Mouse (Mus musculus): ENCODE results near the gene Sult2a3. TPM values are rescaled to one million over a fixed set of nuclear protein-coding genes. Genes with fewer than 3 reads are reported as not detected.
"Not testable (repeated sequence)": the region's sequence is repeated elsewhere in the genome, so short reads cannot be mapped to it uniquely, and the experiment has no call there.

The Sult2a3 gene
- polyA plus RNA-seq (2014; fragmentation: Nextera tagmentation; extraction: Ambion mirVana), result not detected in 2 replicates

DNA sequence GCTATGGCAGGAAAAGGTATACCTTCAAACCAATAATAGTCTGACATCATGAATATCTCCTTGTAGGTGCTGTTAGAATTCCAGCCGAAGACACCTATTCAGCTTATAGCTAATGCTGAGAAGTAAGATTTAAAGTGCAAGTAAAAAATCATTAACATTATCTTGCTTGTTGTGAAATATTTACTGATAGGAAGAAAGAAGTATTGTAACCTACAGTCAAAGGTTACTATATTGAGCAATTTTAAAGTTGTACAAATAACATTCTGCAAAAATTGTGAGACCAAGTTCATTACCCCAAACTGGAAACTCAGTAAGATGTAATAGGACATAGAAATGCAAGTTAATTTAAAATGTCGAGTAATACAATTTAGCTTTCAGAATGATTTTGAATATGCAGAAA lies at the start of gene Sult2a3:
Gene Sult2a3, minus strand, starts transcription at position 101 of the 400 bp plus-strand sequence.
- Histone ChIP-seq H3K27me3 (replicated peaks; ENCODE audit: control insufficient read depth, insufficient read depth, low read length) (no peaks in the 10 kb centered on the region), H3K36me3 (ENCODE audit: control insufficient read depth, insufficient read depth, low read length) (no peaks in the 10 kb centered on the region), H3K4me3 (ENCODE audit: low read depth, low read length) (no peak within 1 kb of the TSS), H3K27ac (ENCODE audit: low read depth) (no peak within 1 kb of the TSS), H3K4me1 (replicated peaks; ENCODE audit: control insufficient read depth, insufficient read depth, low read length) (no peaks in the 10 kb centered on the region), H3K9me3 (ENCODE audit: control insufficient read depth, low read length) (no peaks in the 10 kb centered on the region), H3K9ac (ENCODE audit: low read length) (no peak within 1 kb of the TSS), H3K4me2 (ENCODE audit: low read length) (no peak within 1 kb of the TSS)
- no peak for ATAC-seq (replicated peaks; ENCODE audit: low FRiP score, low TSS enrichment, low read depth)
- DNase-seq (ENCODE audit: low spot score), result no peak
- WGBS, result 94% methylated on average over 2 of the region's 2 CpGs

DNA sequence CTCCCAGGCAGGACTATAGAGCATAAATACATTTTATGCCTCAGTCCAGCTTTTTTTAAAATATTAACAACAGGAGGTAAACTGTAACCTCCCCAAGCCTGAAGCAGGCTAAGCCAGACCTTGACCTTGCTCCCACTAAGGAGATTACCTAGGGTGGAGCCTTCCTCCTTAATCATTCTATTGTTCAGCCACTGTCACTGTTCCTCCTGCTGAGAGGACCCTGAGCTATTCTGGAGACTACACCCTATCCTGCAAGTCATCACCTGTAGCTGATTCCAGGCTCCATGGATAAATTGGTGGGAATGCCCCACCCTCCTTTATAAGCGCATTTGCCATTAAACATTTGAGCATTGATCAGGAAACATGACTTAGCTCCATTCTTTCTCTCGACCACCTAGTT lies 2.4 kb downstream of the Sult2a3 start:
- DNase-seq (ENCODE audit: low spot score), result no peak
- no peaks in the 10 kb centered on the region for H3K4me1 ChIP-seq (replicated peaks; ENCODE audit: control insufficient read depth, insufficient read depth, low read length)
- no peaks in the 10 kb centered on the region for H3K27me3 ChIP-seq (replicated peaks; ENCODE audit: control insufficient read depth, insufficient read depth, low read length)
- no peak overlapping the region for H3K27ac ChIP-seq (ENCODE audit: low read depth)
- no peaks in the 10 kb centered on the region for H3K9me3 ChIP-seq (ENCODE audit: control insufficient read depth, low read length)
- no peak for ATAC-seq (replicated peaks; ENCODE audit: low FRiP score, low TSS enrichment, low read depth)
- H3K4me3 ChIP-seq (ENCODE audit: low read depth, low read length), result no peak overlapping the region
- no peak overlapping the region for H3K9ac ChIP-seq (ENCODE audit: low read length)
- H3K36me3 ChIP-seq (ENCODE audit: control insufficient read depth, insufficient read depth, low read length), result no peaks in the 10 kb centered on the region
- H3K4me2 ChIP-seq (ENCODE audit: low read length), result no peak overlapping the region
- WGBS, result 84% methylated on average over 2 of the region's 2 CpGs

- not testable (repeated sequence) for H3K4me2 ChIP-seq (ENCODE audit: low read length); H3K4me3 ChIP-seq (ENCODE audit: low read depth, low read length); H3K4me1 ChIP-seq (replicated peaks; ENCODE audit: control insufficient read depth, insufficient read depth, low read length); DNase-seq (ENCODE audit: low spot score); H3K9ac ChIP-seq (ENCODE audit: low read length); H3K27me3 ChIP-seq (replicated peaks; ENCODE audit: control insufficient read depth, insufficient read depth, low read length); H3K36me3 ChIP-seq (ENCODE audit: control insufficient read depth, insufficient read depth, low read length); H3K27ac ChIP-seq (ENCODE audit: low read depth); H3K9me3 ChIP-seq (ENCODE audit: control insufficient read depth, low read length); ATAC-seq (replicated peaks; ENCODE audit: low FRiP score, low TSS enrichment, low read depth)
- 70% methylated on average over 3 of the region's 3 CpGs for whole genome bisulfite sequencing
Observed at GRCm38 (mm10) chr7:14119865-14120264, 3.0 kb downstream of the Sult2a3 start.

- Histone ChIP-seq H3K27ac (ENCODE audit: low read depth) (no peak overlapping the region), H3K36me3 (ENCODE audit: control insufficient read depth, insufficient read depth, low read length) (no peaks in the 10 kb centered on the region), H3K9ac (ENCODE audit: low read length) (no peak overlapping the region), H3K9me3 (ENCODE audit: control insufficient read depth, low read length) (no peaks in the 10 kb centered on the region), H3K4me2 (ENCODE audit: low read length) (no peak overlapping the region), H3K27me3 (replicated peaks; ENCODE audit: control insufficient read depth, insufficient read depth, low read length) (no peaks in the 10 kb centered on the region), H3K4me3 (ENCODE audit: low read depth, low read length) (no peak overlapping the region), H3K4me1 (replicated peaks; ENCODE audit: control insufficient read depth, insufficient read depth, low read length) (no peaks in the 10 kb centered on the region)
- ATAC-seq (replicated peaks; ENCODE audit: low FRiP score, low TSS enrichment, low read depth) (no peak), DNase-seq (ENCODE audit: low spot score) (no peak)
- WGBS, result 38% methylated on average over 1 of the region's 1 CpGs
Observed at GRCm38 (mm10) chr7:14116761-14117160, 6.1 kb downstream of the Sult2a3 start.

DNA sequence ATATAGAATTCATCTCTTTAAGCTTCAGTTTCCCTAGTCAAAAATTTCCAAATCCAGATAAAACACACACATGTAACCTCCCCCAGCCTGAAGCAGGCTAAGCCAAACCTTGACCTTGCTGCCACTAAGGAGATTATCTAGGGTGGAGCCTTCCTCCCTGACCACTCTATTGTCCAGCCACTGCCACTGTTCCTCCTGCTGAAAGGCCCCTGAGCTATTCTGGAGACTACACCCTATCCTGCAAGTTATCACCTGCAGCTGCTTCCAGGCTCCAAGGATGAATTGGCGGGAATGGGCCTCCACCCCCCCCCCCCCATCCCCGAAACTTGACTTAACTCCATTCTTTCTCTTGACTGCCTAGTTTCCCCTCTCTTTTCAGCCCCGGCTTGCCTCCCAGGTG lies 8.4 kb downstream of the Sult2a3 start:
- H3K9me3 ChIP-seq (ENCODE audit: control insufficient read depth, low read length); H3K9ac ChIP-seq (ENCODE audit: low read length); H3K4me3 ChIP-seq (ENCODE audit: low read depth, low read length); H3K27me3 ChIP-seq (replicated peaks; ENCODE audit: control insufficient read depth, insufficient read depth, low read length); H3K27ac ChIP-seq (ENCODE audit: low read depth); H3K36me3 ChIP-seq (ENCODE audit: control insufficient read depth, insufficient read depth, low read length); H3K4me2 ChIP-seq (ENCODE audit: low read length); H3K4me1 ChIP-seq (replicated peaks; ENCODE audit: control insufficient read depth, insufficient read depth, low read length); ATAC-seq (replicated peaks; ENCODE audit: low FRiP score, low TSS enrichment, low read depth); DNase-seq (ENCODE audit: low spot score): not testable (repeated sequence)
- WGBS, result 61% methylated on average over 3 of the region's 3 CpGs

- WGBS, result 64% methylated on average over 1 of the region's 1 CpGs
- not testable (repeated sequence) for H3K27me3 ChIP-seq (replicated peaks; ENCODE audit: control insufficient read depth, insufficient read depth, low read length); H3K4me1 ChIP-seq (replicated peaks; ENCODE audit: control insufficient read depth, insufficient read depth, low read length); H3K4me2 ChIP-seq (ENCODE audit: low read length); H3K9me3 ChIP-seq (ENCODE audit: control insufficient read depth, low read length); H3K9ac ChIP-seq (ENCODE audit: low read length); ATAC-seq (replicated peaks; ENCODE audit: low FRiP score, low TSS enrichment, low read depth); H3K36me3 ChIP-seq (ENCODE audit: control insufficient read depth, insufficient read depth, low read length); DNase-seq (ENCODE audit: low spot score); H3K27ac ChIP-seq (ENCODE audit: low read depth); H3K4me3 ChIP-seq (ENCODE audit: low read depth, low read length)
Observed at GRCm38 (mm10) chr7:14047821-14048220, 75.0 kb downstream of the Sult2a3 start.

GRCm38 (mm10) chr7:14030831-14031230 lies 92.0 kb downstream of the Sult2a3 start:
- H3K27ac ChIP-seq (ENCODE audit: low read depth); H3K4me3 ChIP-seq (ENCODE audit: low read depth, low read length); H3K36me3 ChIP-seq (ENCODE audit: control insufficient read depth, insufficient read depth, low read length); H3K4me1 ChIP-seq (replicated peaks; ENCODE audit: control insufficient read depth, insufficient read depth, low read length); H3K9ac ChIP-seq (ENCODE audit: low read length); H3K9me3 ChIP-seq (ENCODE audit: control insufficient read depth, low read length); DNase-seq (ENCODE audit: low spot score); H3K27me3 ChIP-seq (replicated peaks; ENCODE audit: control insufficient read depth, insufficient read depth, low read length); ATAC-seq (replicated peaks; ENCODE audit: low FRiP score, low TSS enrichment, low read depth); H3K4me2 ChIP-seq (ENCODE audit: low read length): not testable (repeated sequence)

Other genes with a start within 250 kb of the Sult2a3 start
- not detected in 2 replicates for gene Sult2a4, start 133.4 kb downstream of the Sult2a3 start, polyA plus RNA-seq (2014; fragmentation: Nextera tagmentation; extraction: Ambion mirVana)
- not detected in 2 replicates for gene Sult2a6, start 131.8 kb upstream of the Sult2a3 start, polyA plus RNA-seq (2014; fragmentation: Nextera tagmentation; extraction: Ambion mirVana)
- gene Obox8, start 210.5 kb upstream of the Sult2a3 start, polyA plus RNA-seq (2014; fragmentation: Nextera tagmentation; extraction: Ambion mirVana), result not detected in 2 replicates

Measured in intestine, embryonic 14.5 days (tissue).